In the genomic region with DNA sequence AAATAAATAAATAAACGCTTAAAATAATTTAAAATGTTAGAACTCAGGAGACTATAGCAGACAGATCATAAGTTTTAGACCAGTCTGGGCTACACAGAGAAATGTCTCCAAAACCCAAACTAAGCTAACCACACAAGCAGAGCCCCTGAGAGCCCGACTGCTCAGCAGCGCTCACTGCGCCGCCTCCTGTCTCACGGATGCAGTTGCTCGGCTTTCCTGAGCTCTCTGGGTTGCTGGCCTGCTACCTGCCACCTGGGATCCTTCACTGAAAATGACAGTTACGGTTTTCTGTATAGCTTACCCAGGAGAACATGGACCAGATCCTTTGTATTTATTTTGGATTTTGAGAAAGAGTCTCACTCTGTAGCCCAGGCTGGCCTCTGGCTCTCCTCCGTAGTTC, we compare ENCODE assay signal across 13 mouse cellular contexts. TPM values are rescaled to one million over a fixed set of nuclear protein-coding genes. Genes with fewer than 3 reads are reported as not detected.
A peak's percentile ranks its signal among the peaks of the same experiment; 100 is the strongest.
DNase-seq lines count a peak whose midpoint lies in the region; ATAC-seq lines count a peak whose summit lies in the region.
"Had no signal": no experiment of that assay in that cellular context is flagged by ENCODE, and none has a peak within 500 bp of the region (broad histone marks: within the 10 kb centered on the region; RNA-seq: fewer than 3 reads in every experiment).

No protein-coding gene starts in this region.

- no peaks in the 10 kb centered on the region for H3K36me3 ChIP-seq in hindbrain, embryonic 11.5 days (ENCODE audit: control insufficient read depth, insufficient read depth, low read length)
- no peaks in the 10 kb centered on the region for H3K36me3 ChIP-seq in hindbrain, embryonic 14.5 days (replicated peaks; ENCODE audit: control insufficient read depth, insufficient read depth)
- no peaks in the 10 kb centered on the region for H3K36me3 ChIP-seq in splenic B cell, adult 2 months (ENCODE audit: control insufficient read depth, insufficient read depth, low read length, poor library complexity, severe bottlenecking)
- H3K36me3 ChIP-seq: embryonic facial prominence, embryonic 12.5 days; hindbrain, embryonic 10.5 days; limb, embryonic 10.5 days had no signal

- no peak overlapping the region for H3K4me3 ChIP-seq in hindbrain, embryonic 11.5 days (ENCODE audit: low read depth, low read length)
- no peak overlapping the region for H3K4me3 ChIP-seq in hindbrain, embryonic 14.5 days (replicated peaks; ENCODE audit: low read length)
- H3K4me3 ChIP-seq: embryonic facial prominence, embryonic 12.5 days; hindbrain, embryonic 10.5 days; limb, embryonic 10.5 days had no signal

- ATAC-seq in hindbrain, embryonic 11.5 days (ENCODE audit: low FRiP score) = no peak
- no peak for ATAC-seq in hindbrain, embryonic 14.5 days (ENCODE audit: low FRiP score)
- ATAC-seq in activated CD4-positive, CD25-positive, alpha-beta regulatory T cell, adult 4 months = peak; percentile 50

- WGBS in hindbrain, embryonic 11.5 days = 54% methylated on average over 9 of the region's 9 CpGs
- WGBS in hindbrain, embryonic 14.5 days = 48% methylated on average over 9 of the region's 9 CpGs

- DNase-seq in hindbrain, embryonic 11.5 days (ENCODE audit: low spot score) = peak; percentile 26
- DNase-seq in hindbrain, embryonic 14.5 days (ENCODE audit: low spot score) = no peak
- DNase-seq in CD4-positive helper T cell, adult 2 months (ENCODE audit: low read depth, low spot score) = peak; percentile 85
- DNase-seq in splenic B cell, adult 2 months (ENCODE audit: low read depth, low spot score) = peak; percentile 44
- no peak for DNase-seq in layer of hippocampus, postnatal 25 days (ENCODE audit: extremely low spot score in 1 of 2, low spot score in 1 of 2)
- DNase-seq in gastrocnemius, postnatal 14 days = no peak
- DNase-seq in heart, adult 8-10 months (ENCODE audit: low spot score) = no peak
- DNase-seq: kidney, postnatal 25 days had no signal

- H3K27me3 ChIP-seq in hindbrain, embryonic 11.5 days (ENCODE audit: control insufficient read depth, insufficient read depth, low read length) = no peaks in the 10 kb centered on the region
- H3K27me3 ChIP-seq in hindbrain, embryonic 14.5 days (ENCODE audit: control insufficient read depth, insufficient read depth, low read length) = no peaks in the 10 kb centered on the region
- no peaks in the 10 kb centered on the region for H3K27me3 ChIP-seq in splenic B cell, adult 2 months (ENCODE audit: control insufficient read depth, insufficient read depth, low read length, poor library complexity, severe bottlenecking)
- H3K27me3 ChIP-seq: embryonic facial prominence, embryonic 12.5 days had no signal

- H3K4me1 ChIP-seq in hindbrain, embryonic 11.5 days (replicated peaks; ENCODE audit: control insufficient read depth, insufficient read depth, low read length) = no peaks in the 10 kb centered on the region
- no peaks in the 10 kb centered on the region for H3K4me1 ChIP-seq in hindbrain, embryonic 14.5 days (replicated peaks; ENCODE audit: control insufficient read depth, insufficient read depth, low read length)

- H3K9ac ChIP-seq in hindbrain, embryonic 11.5 days (ENCODE audit: low read depth, low read length) = no peak overlapping the region
- no peak overlapping the region for H3K9ac ChIP-seq in hindbrain, embryonic 14.5 days
- H3K9ac ChIP-seq: embryonic facial prominence, embryonic 12.5 days had no signal

- H3K9me3 ChIP-seq in hindbrain, embryonic 11.5 days (ENCODE audit: control insufficient read depth, low read length) = no peaks in the 10 kb centered on the region
- no peaks in the 10 kb centered on the region for H3K9me3 ChIP-seq in hindbrain, embryonic 14.5 days (ENCODE audit: control insufficient read depth, low read length)
- H3K9me3 ChIP-seq: embryonic facial prominence, embryonic 12.5 days; hindbrain, embryonic 10.5 days; limb, embryonic 10.5 days had no signal

- intact Hi-C loops in gastrocnemius, postnatal 14 days (cut with DNase I; ENCODE audit: low total_unique reads) = no loop called here

- no peak overlapping the region for H3K4me2 ChIP-seq in hindbrain, embryonic 11.5 days (replicated peaks; ENCODE audit: low read depth, low read length)
- H3K4me2 ChIP-seq in hindbrain, embryonic 14.5 days (replicated peaks) = no peak overlapping the region
- H3K4me2 ChIP-seq: embryonic facial prominence, embryonic 12.5 days had no signal

- no peak overlapping the region for H3K27ac ChIP-seq in hindbrain, embryonic 11.5 days (ENCODE audit: low read depth, low read length)
- no peak overlapping the region for H3K27ac ChIP-seq in hindbrain, embryonic 14.5 days
- H3K27ac ChIP-seq: embryonic facial prominence, embryonic 12.5 days; limb, embryonic 10.5 days had no signal

RNA-seq across cellular contexts. Expression of a gene that starts 17.0 kb away (rescaled TPM):
- polyA plus RNA-seq in hindbrain, embryonic 11.5 days (2014; fragmentation: Nextera tagmentation; extraction: Ambion mirVana) = 162 and 169 TPM in 2 replicates
- 137 and 152 TPM in 2 replicates for polyA plus RNA-seq in hindbrain, embryonic 14.5 days (2014; fragmentation: Nextera tagmentation; extraction: Ambion mirVana)
- polyA plus RNA-seq in activated CD4-positive, CD25-positive, alpha-beta regulatory T cell, adult 4 months (2017; shearing (Covaris generic)) = 100 to 1,000 TPM; 373 to 410 TPM
- 10 to 100 TPM; 65.7 to 81.0 TPM for total RNA-seq in layer of hippocampus, postnatal 25 days (2021)
- total RNA-seq in gastrocnemius, postnatal 14 days (2021) = 10 to 100 TPM; 30.8 to 36.4 TPM
- 10 to 100 TPM; 37.1 to 52.2 (median 38.0) TPM for total RNA-seq in heart, adult 8-10 months (2022)

RNA-seq across cellular contexts. Expression of a gene that starts 40.0 kb away (rescaled TPM):
- polyA plus RNA-seq in hindbrain, embryonic 11.5 days (2014; fragmentation: Nextera tagmentation; extraction: Ambion mirVana) = 6.4 and 10.0 TPM in 2 replicates
- 43.8 and 46.9 TPM in 2 replicates for polyA plus RNA-seq in hindbrain, embryonic 14.5 days (2014; fragmentation: Nextera tagmentation; extraction: Ambion mirVana)
- polyA plus RNA-seq in activated CD4-positive, CD25-positive, alpha-beta regulatory T cell, adult 4 months (2017; shearing (Covaris generic)) = 1 to 10 TPM; 1.6 to 2.4 TPM
- total RNA-seq in layer of hippocampus, postnatal 25 days (2021) = 100 to 1,000 TPM; 128 to 163 TPM
- total RNA-seq in gastrocnemius, postnatal 14 days (2021) = under 1 TPM; 0.04 TPM
- total RNA-seq in heart, adult 8-10 months (2022) = under 1 TPM in 3 of 4 experiments, not detected in 1; 0.14 to 0.25 (median 0.22) TPM
- polyA plus RNA-seq: C2C12 had no signal

RNA-seq across cellular contexts. Expression of a gene that starts 57.8 kb away (rescaled TPM):
- 1.1 and 1.5 TPM in 2 replicates for polyA plus RNA-seq in hindbrain, embryonic 11.5 days (2014; fragmentation: Nextera tagmentation; extraction: Ambion mirVana)
- polyA plus RNA-seq in hindbrain, embryonic 14.5 days (2014; fragmentation: Nextera tagmentation; extraction: Ambion mirVana) = 0.83 and 0.84 TPM in 2 replicates
- 10 to 100 TPM; 23.8 to 25.3 TPM for polyA plus RNA-seq in activated CD4-positive, CD25-positive, alpha-beta regulatory T cell, adult 4 months (2017; shearing (Covaris generic))
- total RNA-seq in layer of hippocampus, postnatal 25 days (2021) = 1 to 10 TPM; 1.6 to 2.8 TPM
- total RNA-seq in gastrocnemius, postnatal 14 days (2021) = under 1 TPM; 0.09 to 0.16 TPM
- total RNA-seq in heart, adult 8-10 months (2022) = under 1 TPM; 0.34 to 0.91 (median 0.46) TPM
- polyA plus RNA-seq: C2C12 had no signal

Comparison
In these comparisons a context has a peak if more than half of its experiments do, and no peak if none do; other contexts are left out.
1. DNase-seq: peak in hindbrain, embryonic 11.5 days (single experiment), CD4-positive helper T cell, adult 2 months (single experiment) and splenic B cell, adult 2 months (single experiment); none in hindbrain, embryonic 14.5 days (single experiment), layer of hippocampus, postnatal 25 days (0 of 2), gastrocnemius, postnatal 14 days (single experiment) and heart, adult 8-10 months (single experiment).
2. RNA of a gene that starts 40.0 kb away (total RNA-seq): 128 to 163 TPM in layer of hippocampus, postnatal 25 days; 0.14 to 0.25 TPM in heart, adult 8-10 months and 0.04 TPM in gastrocnemius, postnatal 14 days; every median in the first group is over 10 times any median in the second.